Mouse (Mus musculus): Measurements from ENCODE around the gene Anxa6. TPM values are rescaled to one million over a fixed set of nuclear protein-coding genes. Genes with fewer than 3 reads are reported as not detected.

Anxa6 gene
- total and polyA plus RNA-seq, 3 experiments, result 136 to 213 (median 205) TPM

DNA sequence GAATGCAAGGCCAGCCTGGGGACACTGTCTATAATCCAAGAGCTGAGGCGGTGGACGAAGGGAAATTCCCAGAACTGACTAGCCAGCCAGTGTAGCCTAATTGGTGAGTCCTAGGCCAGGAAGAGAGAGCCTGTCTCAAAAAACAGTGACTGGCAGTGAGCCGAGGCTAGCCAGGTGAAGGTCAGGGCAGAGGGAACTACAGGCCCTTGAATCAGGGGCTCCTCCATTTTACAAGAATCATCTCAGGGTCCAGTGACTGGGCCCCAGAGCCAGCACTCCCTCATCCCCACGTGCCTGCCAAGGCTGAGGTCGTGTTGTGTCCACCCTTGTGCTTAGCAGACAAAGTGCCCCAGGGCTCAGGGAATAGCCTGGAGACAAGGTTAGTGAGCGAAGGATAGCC is 82.6 kb downstream of the Anxa6 start:
- Histone ChIP-seq H3K36me3 (ENCODE audit: control insufficient read depth, insufficient read depth, low read length) (no peaks in the 10 kb centered on the region), H3K27me3 (ENCODE audit: control insufficient read depth, insufficient read depth, low read length) (no peaks in the 10 kb centered on the region), H3K4me1 (ENCODE audit: control insufficient read depth, insufficient read depth, low read length) (peaks cover 8% of the 10 kb centered on the region), H3K9ac (ENCODE audit: low read depth, low read length) (no peak overlapping the region), H3K27ac (no peak overlapping the region), H3K4me3 (no peak overlapping the region), H3K79me2 (replicated peaks; ENCODE audit: control insufficient read depth, insufficient read depth, low read length) (peaks cover 6% of the 10 kb centered on the region)
- intact Hi-C loops (cut with DNase I), result no loop called here
- TF ChIP-seq CTCF (IDR thresholded peaks at IDR 0.05) (no peak), POLR2A (IDR thresholded peaks at IDR 0.05; ENCODE audit: insufficient read depth, low read depth, low read length) (no peak), EP300 (IDR thresholded peaks at IDR 0.05; ENCODE audit: insufficient read depth, low read depth, low read length) (no peak)
- 59% methylated on average over 6 of the region's 6 CpGs for WGBS
- DNase-seq, result no peak

DNA sequence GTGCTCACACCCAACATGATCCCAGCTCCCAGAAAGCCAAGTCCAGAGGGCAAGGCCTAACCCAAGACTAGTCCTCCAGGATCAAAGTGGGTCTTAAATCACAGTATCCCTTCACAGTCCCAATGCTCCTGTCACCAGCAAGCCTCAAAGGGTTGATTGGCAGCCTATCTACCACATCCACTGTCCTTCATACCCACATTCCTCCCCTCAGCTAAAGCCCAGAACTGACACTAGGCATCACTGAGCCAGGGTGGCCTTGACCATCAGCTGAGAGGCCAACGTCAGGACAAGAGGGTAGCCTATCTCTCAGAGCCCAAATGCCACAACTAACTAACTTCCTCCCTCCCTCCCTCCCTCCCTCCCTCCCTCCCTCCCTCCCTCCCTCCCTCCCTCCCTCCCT is 83.5 kb downstream of the Anxa6 start:
- no peak overlapping the region for H3K4me3 ChIP-seq
- H3K27ac ChIP-seq, result no peak overlapping the region
- H3K4me1 ChIP-seq (ENCODE audit: control insufficient read depth, insufficient read depth, low read length), result peaks cover 10% of the 10 kb centered on the region
- no peak for TF ChIP-seq POLR2A (IDR thresholded peaks at IDR 0.05; ENCODE audit: insufficient read depth, low read depth, low read length)
- TF ChIP-seq CTCF (IDR thresholded peaks at IDR 0.05), result no peak
- no peak for TF ChIP-seq EP300 (IDR thresholded peaks at IDR 0.05; ENCODE audit: insufficient read depth, low read depth, low read length)
- no peak for DNase-seq
- WGBS, result 41% methylated on average over 1 of the region's 1 CpGs
- H3K27me3 ChIP-seq (ENCODE audit: control insufficient read depth, insufficient read depth, low read length), result no peaks in the 10 kb centered on the region
- H3K79me2 ChIP-seq (replicated peaks; ENCODE audit: control insufficient read depth, insufficient read depth, low read length), result peaks cover 9% of the 10 kb centered on the region
- intact Hi-C loops (cut with DNase I), result no loop called here
- H3K9ac ChIP-seq (ENCODE audit: low read depth, low read length), result no peak overlapping the region
- no peaks in the 10 kb centered on the region for H3K36me3 ChIP-seq (ENCODE audit: control insufficient read depth, insufficient read depth, low read length)

DNA sequence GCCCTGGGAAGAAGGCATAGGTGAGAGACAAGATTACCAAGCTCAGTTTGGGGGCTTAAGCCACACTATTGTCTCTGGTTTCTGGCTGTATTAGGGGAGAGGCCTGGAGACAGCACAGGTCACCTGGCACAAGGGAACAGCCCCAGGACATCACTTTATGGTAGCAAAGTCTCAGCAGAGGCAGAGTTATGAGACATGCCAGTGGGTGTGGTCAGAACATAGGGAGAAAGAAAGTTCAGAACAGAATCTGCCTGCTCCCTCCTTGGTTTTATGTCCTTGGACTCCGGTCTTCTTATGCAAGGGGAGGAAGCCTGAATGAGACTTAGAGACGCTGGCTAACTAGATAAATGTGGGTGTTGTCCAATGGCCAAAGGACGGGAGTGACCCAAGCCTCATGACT is 88.5 kb downstream of the Anxa6 start:
- Histone ChIP-seq H3K4me3 (no peak overlapping the region), H3K9ac (ENCODE audit: low read depth, low read length) (no peak overlapping the region), H3K36me3 (ENCODE audit: control insufficient read depth, insufficient read depth, low read length) (no peaks in the 10 kb centered on the region), H3K79me2 (replicated peaks; ENCODE audit: control insufficient read depth, insufficient read depth, low read length) (peaks cover 7% of the 10 kb centered on the region), H3K4me1 (ENCODE audit: control insufficient read depth, insufficient read depth, low read length) (peaks cover 7% of the 10 kb centered on the region), H3K27ac (no peak overlapping the region), H3K27me3 (ENCODE audit: control insufficient read depth, insufficient read depth, low read length) (no peaks in the 10 kb centered on the region)
- no peak for TF ChIP-seq POLR2A (IDR thresholded peaks at IDR 0.05; ENCODE audit: insufficient read depth, low read depth, low read length)
- WGBS, result 76% methylated on average over 3 of the region's 3 CpGs
- no peak for DNase-seq
- intact Hi-C loops (cut with DNase I), result no loop called here

DNA sequence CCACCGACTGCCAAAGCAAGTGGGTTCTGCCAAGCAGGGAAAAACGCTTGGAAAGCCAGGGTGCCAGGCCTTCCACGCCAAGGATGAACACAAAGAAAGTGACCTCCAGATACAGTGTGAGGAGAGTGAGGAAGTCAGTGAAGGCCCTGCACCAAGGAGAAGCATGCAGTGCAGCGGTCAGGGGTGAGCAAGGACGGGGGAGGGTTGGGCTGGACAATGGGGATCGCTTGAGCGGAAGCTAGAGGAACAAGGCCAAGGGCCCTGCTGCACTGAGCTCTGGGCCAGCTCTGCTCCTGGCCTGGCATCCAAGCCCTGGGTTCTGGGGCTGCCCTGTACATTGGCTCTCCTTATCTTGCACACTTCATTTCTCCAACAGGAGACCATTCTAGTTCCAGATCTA is 93.2 kb downstream of the Anxa6 start:
- DNase-seq, result peak in 1 of 2 experiments; percentile 32
- H3K4me3 ChIP-seq, result no peak overlapping the region
- intact Hi-C loops (cut with DNase I), result no loop called here
- H3K4me1 ChIP-seq (ENCODE audit: control insufficient read depth, insufficient read depth, low read length), result peaks cover 5% of the 10 kb centered on the region
- no peaks in the 10 kb centered on the region for H3K36me3 ChIP-seq (ENCODE audit: control insufficient read depth, insufficient read depth, low read length)
- no peak overlapping the region for H3K9ac ChIP-seq (ENCODE audit: low read depth, low read length)
- WGBS, result 23% methylated on average over 7 of the region's 7 CpGs
- H3K79me2 ChIP-seq (replicated peaks; ENCODE audit: control insufficient read depth, insufficient read depth, low read length), result peaks cover 2% of the 10 kb centered on the region; the same call in 1 of the 2 replicates
- TF ChIP-seq POLR2A (IDR thresholded peaks at IDR 0.05; ENCODE audit: insufficient read depth, low read depth, low read length), result no peak
- TF ChIP-seq EP300 (IDR thresholded peaks at IDR 0.05; ENCODE audit: insufficient read depth, low read depth, low read length), result no peak
- TF ChIP-seq CTCF (IDR thresholded peaks at IDR 0.05), result no peak
- H3K27me3 ChIP-seq (ENCODE audit: control insufficient read depth, insufficient read depth, low read length), result no peaks in the 10 kb centered on the region
- no peak overlapping the region; the same call in 1 of the 2 replicates for H3K27ac ChIP-seq

GRCm38 (mm10) chr11:54939501-54939900 is 93.7 kb downstream of the Anxa6 start:
- no peaks in the 10 kb centered on the region for H3K36me3 ChIP-seq (ENCODE audit: control insufficient read depth, insufficient read depth, low read length)
- H3K4me3 ChIP-seq, result no peak overlapping the region
- H3K79me2 ChIP-seq (replicated peaks; ENCODE audit: control insufficient read depth, insufficient read depth, low read length), result no peaks in the 10 kb centered on the region
- H3K9ac ChIP-seq (ENCODE audit: low read depth, low read length), result no peak overlapping the region
- no peaks in the 10 kb centered on the region for H3K27me3 ChIP-seq (ENCODE audit: control insufficient read depth, insufficient read depth, low read length)
- 56% methylated on average over 8 of the region's 8 CpGs for WGBS
- TF ChIP-seq EP300 (IDR thresholded peaks at IDR 0.05; ENCODE audit: insufficient read depth, low read depth, low read length) (no peak), POLR2A (IDR thresholded peaks at IDR 0.05; ENCODE audit: insufficient read depth, low read depth, low read length) (no peak), CTCF (IDR thresholded peaks at IDR 0.05) (no peak)
- no peak for DNase-seq
- peaks cover 3% of the 10 kb centered on the region for H3K4me1 ChIP-seq (ENCODE audit: control insufficient read depth, insufficient read depth, low read length)
- intact Hi-C loops (cut with DNase I), result loop anchor here (2.0 kb wide), 1 partner anchor 13 kb away; no protein-coding TSS in a partner anchor
- no peak overlapping the region; the same call in 1 of the 2 replicates for H3K27ac ChIP-seq

DNA sequence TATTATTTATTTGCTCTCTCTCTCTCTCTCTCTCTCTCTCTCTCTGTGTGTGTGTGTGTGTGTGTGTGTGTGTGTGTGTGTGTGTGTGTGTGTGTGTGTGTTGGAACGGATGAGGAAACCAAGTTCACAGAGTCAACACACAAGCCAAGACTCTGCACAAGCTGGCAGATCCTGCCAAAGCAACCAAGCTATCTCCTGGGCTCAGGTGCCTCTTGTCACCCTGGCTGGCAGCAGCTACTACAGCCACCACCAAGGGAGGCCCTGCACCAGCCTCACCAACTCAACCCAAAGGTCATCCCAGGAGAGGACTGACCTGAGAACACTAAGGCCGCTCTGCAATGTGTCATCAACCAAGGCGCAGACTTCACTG is 96.5 kb downstream of the Anxa6 start:
- TF ChIP-seq CTCF (IDR thresholded peaks at IDR 0.05), result no peak
- no peak for TF ChIP-seq POLR2A (IDR thresholded peaks at IDR 0.05; ENCODE audit: insufficient read depth, low read depth, low read length)
- Histone ChIP-seq H3K36me3 (ENCODE audit: control insufficient read depth, insufficient read depth, low read length) (no peaks in the 10 kb centered on the region), H3K27ac (no peak overlapping the region), H3K9ac (ENCODE audit: low read depth, low read length) (no peak overlapping the region), H3K4me1 (ENCODE audit: control insufficient read depth, insufficient read depth, low read length) (peaks cover 3% of the 10 kb centered on the region), H3K27me3 (ENCODE audit: control insufficient read depth, insufficient read depth, low read length) (no peaks in the 10 kb centered on the region), H3K79me2 (replicated peaks; ENCODE audit: control insufficient read depth, insufficient read depth, low read length) (no peaks in the 10 kb centered on the region), H3K4me3 (no peak overlapping the region)
- DNase-seq, result peak in 1 of 2 experiments; percentile 41
- intact Hi-C loops (cut with DNase I), result no loop called here
- 51% methylated on average over 3 of the region's 3 CpGs for WGBS

Data from heart, adult 2 months (tissue).